Mouse (Mus musculus) lung, postnatal 0 days (tissue): ENCODE measurements around the gene Bbs5.

Source experiments
- CTCF ChIP-seq: IDR thresholded peaks from 2 replicates; pipeline ENCODE4 v1.5.1; 2016; ENCODE audit warnings: antibody characterized with exemption, mild to moderate bottlenecking
- EP300 ChIP-seq: IDR thresholded peaks from 2 replicates; pipeline ENCODE4 v1.6.1; 2016; ENCODE audit warnings: antibody characterized with exemption, mild to moderate bottlenecking, control low read depth

DNA sequence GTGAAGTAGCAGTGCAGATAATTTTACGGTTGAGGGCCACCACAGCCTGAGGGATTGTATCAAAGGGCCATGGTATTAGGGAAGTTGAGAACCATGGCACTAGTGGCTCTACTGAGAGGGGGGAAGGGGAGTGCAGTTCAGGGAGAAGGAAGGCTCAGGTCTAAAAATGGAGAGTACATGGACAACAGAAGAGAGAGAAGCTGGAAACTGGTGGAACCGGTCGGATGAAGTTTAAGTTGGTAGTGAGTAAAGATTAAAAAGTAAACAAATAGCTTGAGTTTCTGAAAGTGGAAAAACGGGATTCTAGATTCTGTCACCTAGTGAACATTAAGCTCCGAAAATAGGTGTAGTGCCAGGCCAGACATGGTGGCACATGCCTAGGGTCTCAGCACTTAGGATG, 16.2 kb upstream of the Bbs5 start:
- TF ChIP-seq CTCF, result no peak
- TF ChIP-seq EP300, result peak; percentile 84
